Mouse (Mus musculus) midbrain, embryonic 16.5 days (tissue): Measurements from ENCODE around the gene Rasgef1c. TPM values are rescaled to one million over a fixed set of nuclear protein-coding genes. Genes with fewer than 3 reads are reported as not detected.

Experiments used
- ATAC-seq: fragments of 200-750 bp; cut with Nextera tagmentation; 2 replicates; pipeline ENCODE4 v1.8.0; 2017; ENCODE audit warnings: moderate TSS enrichment
- H3K27ac ChIP-seq: fragments of 300-500 bp; sonication (generic); 2 replicates; pipeline ENCODE4 v1.5.1; 2014; ENCODE audit warnings: mild to moderate bottlenecking, low read length, mixed read lengths
- H3K27me3 ChIP-seq: fragments of 300-500 bp; sonication (generic); 2 replicates; pipeline ENCODE4 v1.6.1; 2014; ENCODE audit warnings: low read depth, low read length, mixed read lengths; ENCODE audit not compliant: control insufficient read depth, insufficient read depth
- H3K36me3 ChIP-seq: fragments of 300-500 bp; sonication (generic); 2 replicates; pipeline ENCODE4 v1.6.1; 2014; ENCODE audit warnings: mild to moderate bottlenecking, low read length, moderate library complexity, mixed read lengths; ENCODE audit not compliant: control insufficient read depth, insufficient read depth
- H3K4me1 ChIP-seq: fragments of 300-500 bp; sonication (generic); 2 replicates; pipeline ENCODE4 v1.6.1; 2014; ENCODE audit warnings: mild to moderate bottlenecking, low read length, mixed read lengths; ENCODE audit not compliant: control insufficient read depth, insufficient read depth
- H3K4me2 ChIP-seq: fragments of 300-500 bp; sonication (generic); 2 replicates; pipeline ENCODE4 v1.6.1; 2014; ENCODE audit warnings: mild to moderate bottlenecking, low read length, mixed read lengths
- H3K4me3 ChIP-seq: fragments of 300-500 bp; sonication (generic); 2 replicates; pipeline ENCODE4 v1.5.1; 2014; ENCODE audit warnings: low read depth, mild to moderate bottlenecking, low read length, moderate library complexity, mixed read lengths
- H3K9ac ChIP-seq: fragments of 300-500 bp; sonication (generic); 2 replicates; pipeline ENCODE4 v1.6.1; 2014; ENCODE audit warnings: low read depth, low read length, mixed read lengths
- H3K9me3 ChIP-seq: fragments of 300-500 bp; sonication (generic); replicated peaks from 2 replicates; pipeline ENCODE4 v1.6.1; 2014; ENCODE audit warnings: mild to moderate bottlenecking, low read length, mixed read lengths; ENCODE audit not compliant: control insufficient read depth, poor library complexity, severe bottlenecking
- WGBS: fragments of 180-500 bp; shearing (Covaris S2); extraction: QIAGEN DNeasy Blood & Tissue Kit; methylation state at CpG from one replicate; pipeline ENCODE4 v1.1.7; 2014; 5-methylcytosine and 5-hydroxymethylcytosine counted together
- polyA plus RNA-seq: library from polyadenylated mRNA; unstranded; fragments of >200 nt; fragmentation: Nextera tagmentation; extraction: Ambion mirVana; gene quantifications from 2 replicates; pipeline ENCODE4 v1.2.1, GENCODE M21; 2015

Gene Rasgef1c
- polyA plus RNA-seq = 33.8 and 34.2 TPM in 2 replicates

- Histone ChIP-seq H3K9ac (peak within 1 kb of the TSS; percentile 87), H3K36me3 (no peaks in the 10 kb centered on the region), H3K9me3 (peaks cover 2% of the 10 kb centered on the region; the same call in 1 of the 2 replicates), H3K4me3 (peak within 1 kb of the TSS; percentile 76), H3K4me2 (peak within 1 kb of the TSS; percentile 82), H3K27me3 (peaks cover 9% of the 10 kb centered on the region; the same call in 1 of the 2 replicates), H3K27ac (peak within 1 kb of the TSS; percentile 59; the same call in 1 of the 2 replicates), H3K4me1 (peaks cover 6% of the 10 kb centered on the region)
- ATAC-seq = peak; percentile 94
- WGBS = 3% methylated on average over 78 of the region's 99 CpGs
Measured at GRCm38 (mm10) chr11:49901659-49902458, at the start of gene Rasgef1c. Gene Rasgef1c (plus strand): TSS chr11:49901835.

GRCm38 (mm10) chr11:49855144-49855543, 46.5 kb upstream of the Rasgef1c start:
- no peak for ATAC-seq
- H3K4me3 ChIP-seq = no peak overlapping the region
- H3K4me1 ChIP-seq = 0 out of 2 replicates have a peak, but pooled peaks cover 2% of the 10 kb centered on the region
- no peaks in the 10 kb centered on the region for H3K27me3 ChIP-seq
- WGBS = 69% methylated on average over 5 of the region's 5 CpGs
- H3K9me3 ChIP-seq = no peaks in the 10 kb centered on the region
- H3K9ac ChIP-seq = no peak overlapping the region
- no peak overlapping the region for H3K4me2 ChIP-seq
- no peak overlapping the region for H3K27ac ChIP-seq
- H3K36me3 ChIP-seq = peaks cover 13% of the 10 kb centered on the region; the same call in 1 of the 2 replicates

GRCm38 (mm10) chr11:49861139-49861538, 40.5 kb upstream of the Rasgef1c start:
- Histone ChIP-seq H3K4me2 (no peak overlapping the region), H3K9ac (no peak overlapping the region), H3K9me3 (no peaks in the 10 kb centered on the region), H3K27me3 (no peaks in the 10 kb centered on the region), H3K36me3 (peaks cover 6% of the 10 kb centered on the region; the same call in 1 of the 2 replicates), H3K4me1 (no peaks in the 10 kb centered on the region), H3K4me3 (no peak overlapping the region), H3K27ac (no peak overlapping the region)
- 92% methylated on average over 4 of the region's 4 CpGs for WGBS
- ATAC-seq = no peak

- Histone ChIP-seq H3K36me3 (0 out of 2 replicates have a peak, but pooled peaks cover 2% of the 10 kb centered on the region), H3K4me1 (no peaks in the 10 kb centered on the region), H3K27me3 (no peaks in the 10 kb centered on the region), H3K27ac (no peak overlapping the region), H3K9me3 (no peaks in the 10 kb centered on the region), H3K9ac (no peak overlapping the region), H3K4me3 (no peak overlapping the region), H3K4me2 (no peak overlapping the region)
- no peak for ATAC-seq
Measured at GRCm38 (mm10) chr11:49863926-49864325, 37.7 kb upstream of the Rasgef1c start.

GRCm38 (mm10) chr11:49867320-49867719, 34.3 kb upstream of the Rasgef1c start:
- Histone ChIP-seq H3K9ac (no peak overlapping the region), H3K4me3 (no peak overlapping the region), H3K4me2 (no peak overlapping the region), H3K27ac (no peak overlapping the region), H3K27me3 (no peaks in the 10 kb centered on the region), H3K9me3 (no peaks in the 10 kb centered on the region), H3K36me3 (peaks cover 2% of the 10 kb centered on the region), H3K4me1 (no peaks in the 10 kb centered on the region)
- WGBS = 87% methylated on average over 5 of the region's 5 CpGs
- no peak for ATAC-seq

- peak; percentile 66; the same call in 1 of the 2 replicates for ATAC-seq
- no peak overlapping the region for H3K9ac ChIP-seq
- no peaks in the 10 kb centered on the region for H3K9me3 ChIP-seq
- H3K27me3 ChIP-seq = no peaks in the 10 kb centered on the region
- peaks cover 9% of the 10 kb centered on the region for H3K36me3 ChIP-seq
- H3K4me2 ChIP-seq = no peak overlapping the region
- no peak overlapping the region for H3K4me3 ChIP-seq
- H3K27ac ChIP-seq = no peak overlapping the region
- H3K4me1 ChIP-seq = no peaks in the 10 kb centered on the region
Measured at GRCm38 (mm10) chr11:49869762-49870161, 31.9 kb upstream of the Rasgef1c start.

GRCm38 (mm10) chr11:49871914-49872313, 29.7 kb upstream of the Rasgef1c start:
- no peak overlapping the region for H3K9ac ChIP-seq
- peak; percentile 66; the same call in 1 of the 2 replicates for ATAC-seq
- H3K27me3 ChIP-seq = no peaks in the 10 kb centered on the region
- no peak overlapping the region for H3K4me2 ChIP-seq
- H3K9me3 ChIP-seq = no peaks in the 10 kb centered on the region
- peaks cover 9% of the 10 kb centered on the region for H3K36me3 ChIP-seq
- no peak overlapping the region for H3K27ac ChIP-seq
- no peaks in the 10 kb centered on the region for H3K4me1 ChIP-seq
- WGBS = 67% methylated on average over 6 of the region's 6 CpGs
- no peak overlapping the region for H3K4me3 ChIP-seq

- no peak overlapping the region for H3K9ac ChIP-seq
- H3K27ac ChIP-seq = no peak overlapping the region
- H3K9me3 ChIP-seq = no peaks in the 10 kb centered on the region
- H3K4me1 ChIP-seq = no peaks in the 10 kb centered on the region
- peaks cover 9% of the 10 kb centered on the region for H3K36me3 ChIP-seq
- no peak overlapping the region for H3K4me2 ChIP-seq
- no peak overlapping the region for H3K4me3 ChIP-seq
- 90% methylated on average over 6 of the region's 6 CpGs for WGBS
- ATAC-seq = no peak
- no peaks in the 10 kb centered on the region for H3K27me3 ChIP-seq
Measured at GRCm38 (mm10) chr11:49872779-49873178, 28.9 kb upstream of the Rasgef1c start.
